Mouse (Mus musculus): ENCODE results near the gene Tmem63a. TPM values are rescaled to one million over a fixed set of nuclear protein-coding genes. Genes with fewer than 3 reads are reported as not detected.

The Tmem63a gene
- total RNA-seq, 1 experiment, result 14.7 TPM

DNA sequence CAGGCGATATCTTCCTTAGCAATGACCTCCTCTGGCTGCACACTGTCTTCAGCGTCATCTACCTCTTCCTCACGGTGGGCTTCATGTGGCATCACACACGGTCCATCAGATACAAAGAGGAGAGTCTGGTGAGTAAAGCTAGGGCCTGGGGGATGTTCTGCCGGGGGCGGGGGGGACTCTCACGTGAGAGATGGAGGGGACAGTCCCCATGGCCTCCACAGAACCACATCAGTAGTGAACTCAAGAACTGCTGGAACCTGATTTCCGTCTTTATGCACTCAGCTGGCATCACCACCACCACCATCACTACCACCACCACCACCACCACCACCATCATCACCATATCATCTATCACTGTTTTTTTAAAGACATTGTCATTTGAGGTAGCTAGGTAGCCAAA, 14.3 kb downstream of the Tmem63a start:
- Histone ChIP-seq H3K36me3 (ENCODE audit: control insufficient read depth, insufficient read depth, low read length, poor library complexity, severe bottlenecking) (peaks cover 22% of the 10 kb centered on the region; the same call in 1 of the 2 replicates), H3K27ac (ENCODE audit: insufficient read depth, low read depth, low read length, poor library complexity, severe bottlenecking) (no peak overlapping the region), H3K4me1 (ENCODE audit: control insufficient read depth in 2 of 2, insufficient read depth in 2 of 2, low read length in 2 of 2, poor library complexity in 1 of 2) (peaks cover 1 to 12% of the 10 kb centered on the region in 2 experiments; a peak in 1 of 4 replicates), H3K4me3 (ENCODE audit: insufficient read depth in 1 of 2, low read depth in 1 of 2, low read length in 2 of 2, poor library complexity in 1 of 2, severe bottlenecking in 1 of 2) (no peak overlapping the region), H3K9me3 (ENCODE audit: control insufficient read depth, insufficient read depth, low read depth, low read length) (no peaks in the 10 kb centered on the region), H3K9ac (ENCODE audit: insufficient read depth, low read depth, low read length, poor library complexity, severe bottlenecking) (no peak overlapping the region)
- no peak for DNase-seq (ENCODE audit: low read depth, low spot score)
- TF ChIP-seq MAFK (IDR thresholded peaks at IDR 0.05; ENCODE audit: insufficient read depth, low read depth, low read length) (no peak), ZC3H11A (IDR thresholded peaks at IDR 0.05; ENCODE audit: borderline replicate concordance, low read depth, low read length) (no peak), CHD2 (IDR thresholded peaks at IDR 0.05; ENCODE audit: low read depth, low read length) (no peak), HCFC1 (IDR thresholded peaks at IDR 0.05; ENCODE audit: borderline replicate concordance, insufficient read depth, low read length) (no peak), ZNF384 (IDR thresholded peaks at IDR 0.05; ENCODE audit: low read depth, low read length) (no peak)
- in situ Hi-C loops (cut with MboI; ENCODE audit: low sequenced_read_pairs in 2 of 2, unreplicated experiment in 2 of 2), result no loop called here

DNA sequence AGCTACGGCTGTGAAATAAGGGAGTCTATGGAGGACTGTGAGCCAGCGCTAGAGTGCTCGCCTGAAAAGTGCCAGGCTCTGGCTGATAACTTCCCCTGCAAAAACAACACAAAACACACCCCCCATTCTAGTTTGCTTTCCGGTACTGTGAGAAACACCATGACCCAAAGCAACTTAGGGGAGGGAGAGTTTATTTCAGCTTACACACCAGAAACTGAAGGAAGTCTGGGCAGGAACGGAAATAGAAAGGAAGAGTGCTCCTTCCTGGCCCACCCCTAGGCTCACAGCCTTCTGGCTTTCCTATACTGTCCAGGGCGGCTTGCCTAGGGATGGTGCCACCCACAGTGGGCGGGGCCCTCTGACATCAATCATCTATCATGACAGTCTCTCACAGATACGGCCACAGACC, 14.8 kb downstream of the Tmem63a start:
- peaks cover 1 to 12% of the 10 kb centered on the region in 2 experiments; a peak in 1 of 4 replicates for H3K4me1 ChIP-seq (ENCODE audit: control insufficient read depth in 2 of 2, insufficient read depth in 2 of 2, low read length in 2 of 2, poor library complexity in 1 of 2)
- H3K36me3 ChIP-seq (ENCODE audit: control insufficient read depth, insufficient read depth, low read length, poor library complexity, severe bottlenecking), result peaks cover 22% of the 10 kb centered on the region; the same call in 1 of the 2 replicates
- no peak for TF ChIP-seq ZC3H11A (IDR thresholded peaks at IDR 0.05; ENCODE audit: borderline replicate concordance, low read depth, low read length)
- no peak for TF ChIP-seq CHD2 (IDR thresholded peaks at IDR 0.05; ENCODE audit: low read depth, low read length)
- TF ChIP-seq ZNF384 (IDR thresholded peaks at IDR 0.05; ENCODE audit: low read depth, low read length), result no peak
- no peak for TF ChIP-seq HCFC1 (IDR thresholded peaks at IDR 0.05; ENCODE audit: borderline replicate concordance, insufficient read depth, low read length)
- no peak for TF ChIP-seq MAFK (IDR thresholded peaks at IDR 0.05; ENCODE audit: insufficient read depth, low read depth, low read length)
- no peak overlapping the region for H3K9ac ChIP-seq (ENCODE audit: insufficient read depth, low read depth, low read length, poor library complexity, severe bottlenecking)
- no peak for DNase-seq (ENCODE audit: low read depth, low spot score)
- no peak overlapping the region for H3K27ac ChIP-seq (ENCODE audit: insufficient read depth, low read depth, low read length, poor library complexity, severe bottlenecking)
- in situ Hi-C loops (cut with MboI; ENCODE audit: low sequenced_read_pairs in 2 of 2, unreplicated experiment in 2 of 2), result no loop called here
- H3K4me3 ChIP-seq (ENCODE audit: insufficient read depth in 1 of 2, low read depth in 1 of 2, low read length in 2 of 2, poor library complexity in 1 of 2, severe bottlenecking in 1 of 2), result no peak overlapping the region
- no peaks in the 10 kb centered on the region for H3K9me3 ChIP-seq (ENCODE audit: control insufficient read depth, insufficient read depth, low read depth, low read length)

DNA sequence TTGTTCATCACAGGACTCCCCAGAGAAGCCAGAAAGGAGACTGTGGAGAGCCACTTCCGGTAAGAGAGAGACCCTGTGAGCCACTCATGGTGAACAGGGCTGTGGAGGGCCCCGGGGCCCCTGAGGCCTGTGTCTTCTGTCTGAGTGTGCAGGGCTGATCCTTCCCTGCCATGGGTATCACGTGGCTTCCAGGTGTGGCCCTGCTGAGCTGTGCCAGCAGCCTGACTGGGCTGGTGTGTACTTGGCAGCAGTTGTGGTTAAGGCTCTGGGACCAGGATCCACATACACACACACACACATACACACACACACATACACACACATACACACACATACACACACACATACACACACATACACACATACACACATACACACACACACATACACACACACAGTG, 15.8 kb downstream of the Tmem63a start:
- Histone ChIP-seq H3K9me3 (ENCODE audit: control insufficient read depth, insufficient read depth, low read depth, low read length) (no peaks in the 10 kb centered on the region), H3K4me1 (ENCODE audit: control insufficient read depth in 2 of 2, insufficient read depth in 2 of 2, low read length in 2 of 2, poor library complexity in 1 of 2) (peaks cover 1 to 12% of the 10 kb centered on the region in 2 experiments; a peak in 1 of 4 replicates), H3K4me3 (ENCODE audit: insufficient read depth in 1 of 2, low read depth in 1 of 2, low read length in 2 of 2, poor library complexity in 1 of 2, severe bottlenecking in 1 of 2) (no peak overlapping the region), H3K27ac (ENCODE audit: insufficient read depth, low read depth, low read length, poor library complexity, severe bottlenecking) (no peak overlapping the region), H3K36me3 (ENCODE audit: control insufficient read depth, insufficient read depth, low read length, poor library complexity, severe bottlenecking) (peaks cover 24% of the 10 kb centered on the region; the same call in 1 of the 2 replicates), H3K9ac (ENCODE audit: insufficient read depth, low read depth, low read length, poor library complexity, severe bottlenecking) (no peak overlapping the region)
- DNase-seq (ENCODE audit: low read depth, low spot score), result no peak
- TF ChIP-seq HCFC1 (IDR thresholded peaks at IDR 0.05; ENCODE audit: borderline replicate concordance, insufficient read depth, low read length), result no peak
- TF ChIP-seq ZNF384 (IDR thresholded peaks at IDR 0.05; ENCODE audit: low read depth, low read length), result no peak
- TF ChIP-seq CHD2 (IDR thresholded peaks at IDR 0.05; ENCODE audit: low read depth, low read length), result no peak
- no peak for TF ChIP-seq ZC3H11A (IDR thresholded peaks at IDR 0.05; ENCODE audit: borderline replicate concordance, low read depth, low read length)
- no peak for TF ChIP-seq MAFK (IDR thresholded peaks at IDR 0.05; ENCODE audit: insufficient read depth, low read depth, low read length)
- in situ Hi-C loops (cut with MboI; ENCODE audit: low sequenced_read_pairs in 2 of 2, unreplicated experiment in 2 of 2), result no loop called here

DNA sequence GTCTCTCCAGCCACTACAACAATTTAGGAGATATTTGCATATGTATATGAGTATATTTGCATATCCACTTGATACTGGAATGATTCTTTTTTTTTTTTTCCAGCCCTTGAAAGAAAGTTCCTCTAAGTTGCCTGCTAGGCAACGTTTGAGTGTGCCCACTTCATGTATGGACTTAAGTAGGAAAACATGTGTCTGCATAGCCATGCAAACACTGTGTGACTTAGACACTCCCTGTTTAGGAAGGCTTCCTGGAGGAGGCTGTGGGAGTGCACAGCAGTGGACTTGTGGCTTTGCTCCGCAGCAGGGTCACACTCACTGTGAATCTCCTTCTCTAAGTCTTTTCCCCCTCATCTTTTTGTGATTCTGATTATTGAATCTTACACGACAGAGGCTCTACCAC, 16.7 kb downstream of the Tmem63a start:
- Histone ChIP-seq H3K9me3 (ENCODE audit: control insufficient read depth, insufficient read depth, low read depth, low read length) (no peaks in the 10 kb centered on the region), H3K4me1 (ENCODE audit: control insufficient read depth in 2 of 2, insufficient read depth in 2 of 2, low read length in 2 of 2, poor library complexity in 1 of 2) (peaks cover 1 to 10% of the 10 kb centered on the region in 2 experiments; a peak in 1 of 4 replicates), H3K4me3 (ENCODE audit: insufficient read depth in 1 of 2, low read depth in 1 of 2, low read length in 2 of 2, poor library complexity in 1 of 2, severe bottlenecking in 1 of 2) (no peak overlapping the region), H3K9ac (ENCODE audit: insufficient read depth, low read depth, low read length, poor library complexity, severe bottlenecking) (no peak overlapping the region), H3K27ac (ENCODE audit: insufficient read depth, low read depth, low read length, poor library complexity, severe bottlenecking) (no peak overlapping the region), H3K36me3 (ENCODE audit: control insufficient read depth, insufficient read depth, low read length, poor library complexity, severe bottlenecking) (peaks cover 23% of the 10 kb centered on the region; the same call in 1 of the 2 replicates)
- TF ChIP-seq ZC3H11A (IDR thresholded peaks at IDR 0.05; ENCODE audit: borderline replicate concordance, low read depth, low read length) (no peak), MAFK (IDR thresholded peaks at IDR 0.05; ENCODE audit: insufficient read depth, low read depth, low read length) (no peak), HCFC1 (IDR thresholded peaks at IDR 0.05; ENCODE audit: borderline replicate concordance, insufficient read depth, low read length) (no peak), CHD2 (IDR thresholded peaks at IDR 0.05; ENCODE audit: low read depth, low read length) (no peak), ZNF384 (IDR thresholded peaks at IDR 0.05; ENCODE audit: low read depth, low read length) (no peak)
- in situ Hi-C loops (cut with MboI; ENCODE audit: low sequenced_read_pairs in 2 of 2, unreplicated experiment in 2 of 2), result no loop called here
- no peak for DNase-seq (ENCODE audit: low read depth, low spot score)

Data from ES-E14 (cell line).